ENCODE assay signal across 9 mouse cellular contexts in the genomic region with DNA sequence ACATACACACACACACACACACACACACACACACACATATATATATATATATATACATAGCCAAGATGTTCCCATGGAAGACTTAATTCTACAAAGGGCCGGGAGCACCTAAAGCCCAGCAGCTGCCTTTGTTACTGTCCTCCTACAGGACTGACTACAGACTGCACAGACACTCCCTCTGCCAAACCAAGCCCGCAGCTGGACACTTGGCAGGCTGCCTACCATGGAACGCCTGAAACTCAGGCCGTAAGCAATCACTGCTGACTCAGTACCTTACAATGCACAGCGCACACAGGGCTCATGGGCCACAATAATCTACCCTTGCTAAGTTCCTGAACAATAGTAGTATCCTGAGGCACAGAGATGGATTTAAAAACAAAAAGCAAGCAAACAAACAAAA.
DNase-seq lines count a peak whose midpoint lies in the region; ATAC-seq and TF ChIP-seq lines count a peak whose summit lies in the region.
"Had no signal": no experiment of that assay in that cellular context is flagged by ENCODE, and none has a peak within 500 bp of the region (broad histone marks: within the 10 kb centered on the region; RNA-seq: fewer than 3 reads in every experiment).

No protein-coding gene starts in this region.

- H3K27me3 ChIP-seq in intestine, postnatal 0 days (replicated peaks; ENCODE audit: control insufficient read depth, insufficient read depth, low read length), result no peaks in the 10 kb centered on the region
- H3K27me3 ChIP-seq in myocyte (ENCODE audit: control insufficient read depth, insufficient read depth, insufficient read length), result no peaks in the 10 kb centered on the region

- no peak for TF ChIP-seq POLR2A in myocyte (IDR thresholded peaks at IDR 0.05; ENCODE audit: insufficient read length, low read depth)

- no peak overlapping the region for H3K4me2 ChIP-seq in intestine, postnatal 0 days (replicated peaks; ENCODE audit: low read depth)
- H3K4me2 ChIP-seq in myocyte (ENCODE audit: low read depth), result peak overlapping the region; percentile 44

- H3K9ac ChIP-seq in intestine, postnatal 0 days (ENCODE audit: low read depth, low read length), result no peak overlapping the region

- peak; percentile 46 for TF ChIP-seq CTCF in intestine, postnatal 0 days (IDR thresholded peaks at IDR 0.05; ENCODE audit: low read depth)

- DNase-seq in ZHBTc4 (ENCODE audit: low read depth, low spot score), result peak; percentile 7
- peak; percentile 83 for DNase-seq in cerebellum, adult 9-10 months
- DNase-seq in gastrocnemius, postnatal 4 days (ENCODE audit: low spot score in 2 of 2), result peak; percentile 79 to 89
- DNase-seq in left cerebral cortex, adult 8-10 months (ENCODE audit: low spot score in 2 of 2), result peak; percentile 28 to 50
- peak; percentile 39 for DNase-seq in urinary bladder, adult 2 months (ENCODE audit: low spot score)
- DNase-seq in thymus, postnatal 36 days, result no peak

- H3K79me2 ChIP-seq in myocyte (ENCODE audit: control insufficient read depth, insufficient read depth), result no peaks in the 10 kb centered on the region

- no peaks in the 10 kb centered on the region for H3K4me1 ChIP-seq in intestine, postnatal 0 days (replicated peaks; ENCODE audit: control insufficient read depth, insufficient read depth, low read length)

- H3ac ChIP-seq in myocyte (ENCODE audit: control insufficient read depth, insufficient read length), result no peak overlapping the region

- ATAC-seq in intestine, postnatal 0 days, result 0 out of 2 replicates have a peak, but pooled peaks have one; percentile 28

- H3K36me3 ChIP-seq in intestine, postnatal 0 days (ENCODE audit: control insufficient read depth, insufficient read depth), result no peaks in the 10 kb centered on the region
- no peaks in the 10 kb centered on the region for H3K36me3 ChIP-seq in myocyte (ENCODE audit: control insufficient read depth, insufficient read depth)

- no peak overlapping the region for H3K4me3 ChIP-seq in intestine, postnatal 0 days (ENCODE audit: low read depth, low read length)
- H3K4me3 ChIP-seq in myocyte, result no peak overlapping the region

- H3K9me3 ChIP-seq in intestine, postnatal 0 days (ENCODE audit: control insufficient read depth), result no peaks in the 10 kb centered on the region

- whole genome bisulfite sequencing in intestine, postnatal 0 days, result 22% methylated on average over 5 of the region's 5 CpGs

- H3K27ac ChIP-seq in intestine, postnatal 0 days (ENCODE audit: low read depth, low read length), result no peak overlapping the region
- H3K27ac ChIP-seq: macrophage had no signal

TF ChIP-seq in myocyte, 11 proteins besides CTCF, POLR2A, EP300 and RAD21:
- TF ChIP-seq TCF3 (IDR thresholded peaks at IDR 0.05; ENCODE audit: insufficient read length, low read depth) (peak; percentile 63), USF1 (IDR thresholded peaks at IDR 0.05; ENCODE audit: low read depth) (no peak), POLR2AphosphoS2 (IDR thresholded peaks at IDR 0.05; ENCODE audit: insufficient read length, low read depth) (no peak), SRF (IDR thresholded peaks at IDR 0.05; ENCODE audit: control insufficient read depth, insufficient read length, low read depth) (no peak), E2F4 (IDR thresholded peaks at IDR 0.05; ENCODE audit: insufficient read depth) (no peak), MYOG (IDR thresholded peaks at IDR 0.05; ENCODE audit: control insufficient read depth in 1 of 3, insufficient read depth in 1 of 3, insufficient read length in 2 of 3, low read depth in 2 of 3) (peak; percentile 68 to 96 (median 87)), CEBPB (IDR thresholded peaks at IDR 0.05; ENCODE audit: insufficient read depth, poor library complexity, severe bottlenecking) (peak; percentile 33; the same call in 1 of the 2 replicates), MYOD1 (IDR thresholded peaks at IDR 0.05; ENCODE audit: control insufficient read depth in 1 of 3, insufficient read length in 2 of 3, low read depth in 2 of 3) (peak in 2 of 3 experiments; percentile 89 to 92), TCF12 (IDR thresholded peaks at IDR 0.05; ENCODE audit: insufficient read depth, poor library complexity, severe bottlenecking) (peak; percentile 72), REST (IDR thresholded peaks at IDR 0.05; ENCODE audit: insufficient read depth, insufficient read length) (no peak), MAX (IDR thresholded peaks at IDR 0.05; ENCODE audit: low read depth) (no peak)
TF ChIP-seq in myocyte: peak in this region for 5.

Comparison
In these comparisons a context has a peak if more than half of its experiments do, and no peak if none do; other contexts are left out.
1. DNase-seq: peak in ZHBTc4 (single experiment), cerebellum, adult 9-10 months (single experiment), gastrocnemius, postnatal 4 days (2 of 2), left cerebral cortex, adult 8-10 months (2 of 2) and urinary bladder, adult 2 months (single experiment); none in thymus, postnatal 36 days (0 of 2).